Mouse (Mus musculus): Measurements from ENCODE around the gene Magea2. TPM values are rescaled to one million over a fixed set of nuclear protein-coding genes. Genes with fewer than 3 reads are reported as not detected.
"Not testable (repeated sequence)": the region's sequence is repeated elsewhere in the genome, so short reads cannot be mapped to it uniquely, and the experiment has no call there.

The Magea2 gene
- total RNA-seq (2022), result not detected

- DNase-seq (ENCODE audit: low spot score in 2 of 2), result not testable (repeated sequence)
These were observed at the start of gene Magea2 for GRCm38 (mm10) chrX:155093566-155093965. TSS of gene Magea2 (minus strand) at chrX:155093666.

- not testable (repeated sequence) for DNase-seq (ENCODE audit: low spot score in 2 of 2)
These were observed 34.8 kb upstream of the Magea2 start, which contains the start of gene Cldn34b2 for GRCm38 (mm10) chrX:155128312-155128711. TSS of gene Cldn34b2 (minus strand) at chrX:155128412.

DNA sequence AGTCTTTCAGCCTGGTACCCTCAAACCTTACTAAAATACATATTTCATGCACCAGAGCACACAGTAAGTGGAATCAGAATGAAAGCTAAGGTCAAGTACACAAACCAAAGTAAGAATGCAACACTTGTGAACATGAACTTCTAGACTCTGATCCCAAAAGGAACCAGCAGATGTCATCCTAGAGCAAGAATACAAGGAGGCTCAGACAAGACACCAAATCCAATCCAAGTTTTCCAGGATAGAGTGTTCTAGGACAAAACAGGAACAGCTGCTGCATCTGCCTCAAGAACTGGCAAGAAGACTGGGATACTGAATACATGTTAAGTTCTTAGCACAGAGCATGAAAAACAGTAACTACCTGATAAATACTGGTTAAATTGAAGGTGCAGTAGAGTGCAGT, 4.6 kb upstream of the Magea2 start:
- DNase-seq (ENCODE audit: low spot score in 2 of 2), result no peak

- not testable (repeated sequence) for DNase-seq (ENCODE audit: low spot score in 2 of 2)
These were observed 3.8 kb downstream of the Magea2 start, which contains the start of gene Magea1 for GRCm38 (mm10) chrX:155089693-155090092. TSS of gene Magea1 (minus strand) at chrX:155089793.

DNA sequence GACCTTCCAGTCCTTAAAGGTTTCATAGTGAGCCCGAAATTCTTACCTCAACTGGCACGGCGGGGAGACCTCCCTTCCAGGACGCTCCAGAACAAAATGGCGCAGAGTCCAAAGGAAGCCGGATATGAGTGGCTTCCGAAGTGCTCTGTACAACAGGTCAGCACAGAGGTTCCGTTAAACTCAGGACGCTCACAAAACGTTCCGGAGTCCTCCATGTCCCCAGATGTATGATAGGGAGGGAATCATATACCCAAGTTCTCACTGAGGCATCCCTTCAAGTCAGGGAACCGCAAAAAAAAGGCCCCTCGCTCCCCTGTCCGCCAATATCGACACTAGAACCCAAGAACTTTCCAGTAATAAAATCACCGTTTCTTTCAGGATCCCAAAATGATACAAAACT, 30.4 kb downstream of the Magea2 start, which contains the start of gene Magea5:
Magea5 (minus strand) TSS at position 101 of the 400 bp plus-strand sequence.
- not testable (repeated sequence) for DNase-seq (ENCODE audit: low spot score in 2 of 2)

GRCm38 (mm10) chrX:154995750-154996149, 97.7 kb downstream of the Magea2 start, which contains the start of gene Magea8:
TSS of gene Magea8 (minus strand) at chrX:154995850.
- not testable (repeated sequence) for DNase-seq (ENCODE audit: low spot score in 2 of 2)

Other genes starting within 250 kb of the Magea2 start
- not detected for gene Cldn34b1, start 203.4 kb downstream of the Magea2 start, total RNA-seq (2022)
- not detected for gene Magea6, start 157.7 kb downstream of the Magea2 start, total RNA-seq (2022)
- not detected for gene Magea3, start 144.2 kb downstream of the Magea2 start, total RNA-seq (2022)
- gene Magea8, start 97.8 kb downstream of the Magea2 start, total RNA-seq (2022), result not detected
- not detected for gene Magea5, start 30.5 kb downstream of the Magea2 start, total RNA-seq (2022)
- not detected for gene Magea1, start 3.9 kb downstream of the Magea2 start, total RNA-seq (2022)
- not detected for gene Cldn34b2, start 34.7 kb upstream of the Magea2 start, total RNA-seq (2022)
- 10 to 100 TPM; 11.0 to 19.8 (median 16.4) TPM for gene Sat1, start 122.8 kb upstream of the Magea2 start, total RNA-seq (2022)
- gene Acot9, start 168.8 kb upstream of the Magea2 start, total RNA-seq (2022), result 10 to 100 TPM; 13.9 to 16.5 (median 15.4) TPM
- 1 to 10 TPM; 4.7 to 6.7 (median 5.5) TPM for gene Prdx4, start 247.1 kb upstream of the Magea2 start, total RNA-seq (2022)

Data from gastrocnemius, adult 8-10 months (tissue).